9 mouse cellular contexts compared by ENCODE assay signal in the genomic region with DNA sequence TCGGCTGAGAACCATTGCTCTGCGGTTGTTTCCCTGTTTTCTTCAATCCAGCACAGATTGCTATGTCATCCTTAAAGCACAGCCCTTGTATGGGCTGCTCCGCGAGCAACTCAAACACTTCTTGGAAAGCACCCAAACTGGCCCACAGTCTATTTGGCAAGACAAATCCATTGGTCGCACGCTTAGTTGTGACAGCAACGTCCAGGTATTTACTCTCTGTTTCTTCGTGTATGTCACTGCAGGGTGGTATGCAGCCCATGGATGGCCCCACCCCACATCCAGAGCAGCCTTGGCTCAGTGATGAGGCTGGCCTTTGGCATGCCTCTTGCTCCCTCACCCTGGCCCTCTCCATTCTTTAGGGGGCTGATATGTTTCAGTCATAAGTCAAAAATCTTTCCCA. TPM values are rescaled to one million over a fixed set of nuclear protein-coding genes. Genes with fewer than 3 reads are reported as not detected.
DNase-seq lines count a peak whose midpoint lies in the region; ATAC-seq lines count a peak whose summit lies in the region.
"Had no signal": no experiment of that assay in that cellular context is flagged by ENCODE, and none has a peak within 500 bp of the region (broad histone marks: within the 10 kb centered on the region; RNA-seq: fewer than 3 reads in every experiment).

No protein-coding gene starts in this region.

- H3K4me3 ChIP-seq in heart, embryonic 11.5 days (ENCODE audit: low read depth, low read length), result no peak overlapping the region
- no peak overlapping the region for H3K4me3 ChIP-seq in kidney, embryonic 15.5 days (replicated peaks)
- H3K4me3 ChIP-seq: megakaryocyte, embryonic 14.5 days had no signal

- WGBS in heart, embryonic 11.5 days (ENCODE audit: insufficient replicate concordance), result 62% methylated on average over 8 of the region's 8 CpGs
- WGBS in kidney, embryonic 15.5 days, result 65% methylated on average over 8 of the region's 8 CpGs

- ATAC-seq in heart, embryonic 11.5 days (replicated peaks; ENCODE audit: insufficient number of reproducible peaks, low FRiP score, low TSS enrichment), result no peak
- no peak for ATAC-seq in kidney, embryonic 15.5 days (replicated peaks; ENCODE audit: low FRiP score)

- no peak overlapping the region for H3K9ac ChIP-seq in heart, embryonic 11.5 days (ENCODE audit: low read depth, low read length)
- no peak overlapping the region for H3K9ac ChIP-seq in kidney, embryonic 15.5 days

- no peaks in the 10 kb centered on the region for H3K27me3 ChIP-seq in heart, embryonic 11.5 days (ENCODE audit: control insufficient read depth, insufficient read depth, low read length)
- H3K27me3 ChIP-seq in kidney, embryonic 15.5 days, result no peaks in the 10 kb centered on the region
- H3K27me3 ChIP-seq: megakaryocyte, embryonic 14.5 days had no signal

- H3K9me3 ChIP-seq in heart, embryonic 11.5 days (replicated peaks; ENCODE audit: control insufficient read depth, low read length), result no peaks in the 10 kb centered on the region; the same call in 1 of the 2 replicates
- no peaks in the 10 kb centered on the region for H3K9me3 ChIP-seq in kidney, embryonic 15.5 days (replicated peaks)

- H3K27ac ChIP-seq in heart, embryonic 11.5 days (ENCODE audit: low read depth, low read length), result no peak overlapping the region
- no peak overlapping the region for H3K27ac ChIP-seq in kidney, embryonic 15.5 days

- no peaks in the 10 kb centered on the region for H3K36me3 ChIP-seq in heart, embryonic 11.5 days (ENCODE audit: control insufficient read depth, insufficient read depth, low read length)
- H3K36me3 ChIP-seq in kidney, embryonic 15.5 days, result no peaks in the 10 kb centered on the region

- intact Hi-C loops in heart, postnatal 36 days (cut with DNase I), result no loop called here

- peak; percentile 93 for DNase-seq in heart, adult 11 months
- peak; percentile 48 for DNase-seq in testis, postnatal 10 days (ENCODE audit: low spot score)
- no peak for DNase-seq in testis, postnatal 14 days (ENCODE audit: low spot score)
- peak; percentile 39 to 49 for DNase-seq in heart, postnatal 36 days
- no peak for DNase-seq in spleen, postnatal 14 days (ENCODE audit: low spot score in 2 of 2)
- DNase-seq in cerebellum, adult 8-10 months, result no peak

- peaks cover 6% of the 10 kb centered on the region; the same call in 1 of the 2 replicates for H3K4me1 ChIP-seq in heart, embryonic 11.5 days (ENCODE audit: control insufficient read depth, insufficient read depth, low read length)
- no peaks in the 10 kb centered on the region for H3K4me1 ChIP-seq in kidney, embryonic 15.5 days
- H3K4me1 ChIP-seq: megakaryocyte, embryonic 14.5 days had no signal

- no peak overlapping the region for H3K4me2 ChIP-seq in heart, embryonic 11.5 days
- no peak overlapping the region for H3K4me2 ChIP-seq in kidney, embryonic 15.5 days

RNA-seq across cellular contexts. Expression of a gene that starts 42.5 kb away (rescaled TPM):
- 105 and 116 TPM in 2 replicates for polyA plus RNA-seq in heart, embryonic 11.5 days (2014; fragmentation: Nextera tagmentation; extraction: Ambion mirVana)
- 100 to 1,000 TPM; 103 to 108 TPM for total RNA-seq in heart, postnatal 36 days (2021)
- polyA plus RNA-seq in kidney, embryonic 15.5 days (2015; fragmentation: Nextera tagmentation; extraction: Ambion mirVana), result 99.2 and 102 TPM in 2 replicates

Comparison
In these comparisons a context has a peak if more than half of its experiments do, and no peak if none do; other contexts are left out.
1. DNase-seq: peak in heart, adult 11 months (single experiment), testis, postnatal 10 days (single experiment) and heart, postnatal 36 days (2 of 2); none in testis, postnatal 14 days (single experiment), spleen, postnatal 14 days (0 of 2) and cerebellum, adult 8-10 months (single experiment).